Mouse (Mus musculus): ENCODE data around the gene Polk.

Gene Polk

DNA sequence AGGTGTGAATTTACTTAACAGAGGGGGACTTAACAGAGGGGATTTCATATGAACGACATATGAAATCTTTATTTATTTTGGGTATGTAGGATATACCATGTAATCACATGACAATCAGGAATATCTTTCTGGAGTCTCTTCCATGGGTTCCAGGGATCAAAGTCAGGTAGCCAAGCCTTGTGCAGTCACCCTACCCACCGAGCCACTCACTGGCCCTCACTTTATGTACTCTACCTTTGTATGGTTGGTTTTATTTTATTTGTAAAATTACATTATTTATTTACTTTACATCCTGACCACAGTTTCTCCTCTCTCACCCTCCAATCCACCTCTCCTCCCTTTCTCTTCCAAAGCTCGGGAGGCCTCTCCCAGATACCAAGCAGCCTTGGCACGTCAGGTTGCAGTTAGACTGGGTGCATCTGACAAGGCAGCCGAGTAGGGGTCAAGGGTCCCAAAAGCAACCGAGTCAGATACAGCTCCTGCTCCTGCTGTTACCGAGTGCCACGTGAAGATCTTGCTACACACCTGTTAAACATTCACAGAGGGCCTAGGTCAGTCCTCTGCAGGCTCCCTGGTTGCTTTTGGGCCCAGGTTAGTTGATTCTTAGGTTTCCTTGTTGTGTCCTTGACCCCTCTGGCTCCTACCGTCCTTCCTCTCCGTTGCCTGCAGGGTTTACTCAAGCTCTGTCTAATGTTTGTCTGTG is 28.1 kb upstream of the Polk start:
- H3K9me3 ChIP-seq (ENCODE audit: low read length) = no peaks in the 10 kb centered on the region
- no peak overlapping the region for H3K4me3 ChIP-seq (replicated peaks; ENCODE audit: low read length)
- H3K4me1 ChIP-seq (replicated peaks; ENCODE audit: low read depth, low read length) = peaks cover 7% of the 10 kb centered on the region
- TF ChIP-seq CTCF (conservative IDR thresholded peaks at IDR 0.05; ENCODE audit: low read length) = no peak
- TF ChIP-seq NANOG (IDR thresholded peaks at IDR 0.05; ENCODE audit: borderline replicate concordance, low read length) = no peak
- TF ChIP-seq POU5F1 (IDR thresholded peaks at IDR 0.05; ENCODE audit: borderline replicate concordance, low read length) = no peak
- H3K36me3 ChIP-seq (ENCODE audit: insufficient read depth, low read length) = peaks cover 11% of the 10 kb centered on the region
- H3K27me3 ChIP-seq (ENCODE audit: insufficient read depth, low read length) = no peaks in the 10 kb centered on the region

DNA sequence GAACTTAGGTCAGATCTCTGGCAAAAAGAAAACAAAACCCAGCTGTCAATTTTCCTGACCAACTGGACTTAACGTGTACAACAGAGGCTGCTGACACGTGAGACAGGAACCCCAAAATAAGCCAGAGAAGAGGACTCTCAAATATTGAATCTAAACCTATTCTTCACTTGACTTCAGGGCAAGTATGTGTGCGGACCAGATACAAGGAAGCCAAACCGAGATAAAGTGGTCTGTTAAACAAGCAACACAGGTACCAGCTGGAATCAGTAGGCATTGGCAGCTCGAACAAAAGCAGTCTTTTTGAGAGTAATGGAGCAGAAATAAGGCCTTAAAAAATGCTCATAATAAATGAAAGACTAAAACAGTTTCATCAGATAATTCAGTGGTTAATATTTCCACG is 25.6 kb upstream of the Polk start:
- no peak overlapping the region for H3K4me3 ChIP-seq (replicated peaks; ENCODE audit: low read length)
- TF ChIP-seq CTCF (conservative IDR thresholded peaks at IDR 0.05; ENCODE audit: low read length) (no peak), NANOG (IDR thresholded peaks at IDR 0.05; ENCODE audit: borderline replicate concordance, low read length) (no peak), POU5F1 (IDR thresholded peaks at IDR 0.05; ENCODE audit: borderline replicate concordance, low read length) (no peak)
- H3K27me3 ChIP-seq (ENCODE audit: insufficient read depth, low read length) = no peaks in the 10 kb centered on the region
- H3K9me3 ChIP-seq (ENCODE audit: low read length) = no peaks in the 10 kb centered on the region
- peaks cover 7% of the 10 kb centered on the region for H3K4me1 ChIP-seq (replicated peaks; ENCODE audit: low read depth, low read length)
- peaks cover 7% of the 10 kb centered on the region for H3K36me3 ChIP-seq (ENCODE audit: insufficient read depth, low read length)

GRCm38 (mm10) chr13:96555099-96555498 is 12.7 kb upstream of the Polk start:
- no peak for TF ChIP-seq NANOG (IDR thresholded peaks at IDR 0.05; ENCODE audit: borderline replicate concordance, low read length)
- H3K27me3 ChIP-seq (ENCODE audit: insufficient read depth, low read length) = no peaks in the 10 kb centered on the region

GRCm38 (mm10) chr13:96547941-96548340 is 5.6 kb upstream of the Polk start:
- H3K4me1 ChIP-seq (replicated peaks; ENCODE audit: low read depth, low read length) = peaks cover 12% of the 10 kb centered on the region
- H3K4me3 ChIP-seq (replicated peaks; ENCODE audit: low read length) = no peak overlapping the region
- no peaks in the 10 kb centered on the region for H3K9me3 ChIP-seq (ENCODE audit: low read length)
- TF ChIP-seq CTCF (conservative IDR thresholded peaks at IDR 0.05; ENCODE audit: low read length) (no peak), POU5F1 (IDR thresholded peaks at IDR 0.05; ENCODE audit: borderline replicate concordance, low read length) (no peak), NANOG (IDR thresholded peaks at IDR 0.05; ENCODE audit: borderline replicate concordance, low read length) (no peak)
- no peaks in the 10 kb centered on the region; the same call in 1 of the 2 replicates for H3K36me3 ChIP-seq (ENCODE audit: insufficient read depth, low read length)
- H3K27me3 ChIP-seq (ENCODE audit: insufficient read depth, low read length) = no peaks in the 10 kb centered on the region

More at GRCm38 (mm10) chr13:96555099-96555498, 12.7 kb upstream of the Polk start:
- Histone ChIP-seq H3K4me1 (replicated peaks; ENCODE audit: low read depth, low read length) (peaks cover 7% of the 10 kb centered on the region; the same call in 1 of the 2 replicates), H3K36me3 (ENCODE audit: insufficient read depth, low read length) (peaks cover 11% of the 10 kb centered on the region; the same call in 1 of the 2 replicates), H3K9me3 (ENCODE audit: low read length) (no peaks in the 10 kb centered on the region), H3K4me3 (replicated peaks; ENCODE audit: low read length) (no peak overlapping the region)

DNA sequence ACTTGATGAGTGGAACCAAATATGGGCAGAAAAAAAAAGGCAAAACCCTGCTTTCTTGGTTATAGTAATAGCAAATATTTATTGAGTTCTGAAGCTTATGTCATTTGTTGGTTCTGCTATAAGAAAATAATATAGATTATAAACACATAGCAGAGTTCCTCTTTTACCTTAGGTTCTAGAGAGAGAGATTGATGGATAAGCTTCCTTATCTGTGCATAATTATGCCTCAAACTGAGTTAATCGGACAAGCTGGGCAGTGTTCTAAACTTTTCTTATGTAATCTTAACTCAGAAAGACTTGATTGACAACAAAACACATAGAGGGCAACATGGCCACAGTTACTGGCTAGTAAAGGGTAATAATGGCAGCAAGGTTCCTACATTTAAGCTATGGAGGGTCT is 4.9 kb upstream of the Polk start:
- Histone ChIP-seq H3K9me3 (ENCODE audit: low read length) (no peaks in the 10 kb centered on the region), H3K4me3 (replicated peaks; ENCODE audit: low read length) (no peak overlapping the region), H3K27me3 (ENCODE audit: insufficient read depth, low read length) (no peaks in the 10 kb centered on the region), H3K36me3 (ENCODE audit: insufficient read depth, low read length) (no peaks in the 10 kb centered on the region; the same call in 1 of the 2 replicates), H3K4me1 (replicated peaks; ENCODE audit: low read depth, low read length) (peaks cover 12% of the 10 kb centered on the region)
- no peak for TF ChIP-seq NANOG (IDR thresholded peaks at IDR 0.05; ENCODE audit: borderline replicate concordance, low read length)
- no peak for TF ChIP-seq POU5F1 (IDR thresholded peaks at IDR 0.05; ENCODE audit: borderline replicate concordance, low read length)
- TF ChIP-seq CTCF (conservative IDR thresholded peaks at IDR 0.05; ENCODE audit: low read length) = no peak

GRCm38 (mm10) chr13:96544506-96544905 is 2.1 kb upstream of the Polk start:
- Histone ChIP-seq H3K27me3 (ENCODE audit: insufficient read depth, low read length) (no peaks in the 10 kb centered on the region), H3K36me3 (ENCODE audit: insufficient read depth, low read length) (no peaks in the 10 kb centered on the region), H3K4me1 (replicated peaks; ENCODE audit: low read depth, low read length) (peaks cover 21% of the 10 kb centered on the region), H3K4me3 (replicated peaks; ENCODE audit: low read length) (no peak overlapping the region), H3K9me3 (ENCODE audit: low read length) (no peaks in the 10 kb centered on the region)
- TF ChIP-seq POU5F1 (IDR thresholded peaks at IDR 0.05; ENCODE audit: borderline replicate concordance, low read length) = no peak
- TF ChIP-seq CTCF (conservative IDR thresholded peaks at IDR 0.05; ENCODE audit: low read length) = peak; percentile 29; the same call in 1 of the 2 replicates

- H3K9me3 ChIP-seq (ENCODE audit: low read length) = no peaks in the 10 kb centered on the region
- H3K27me3 ChIP-seq (ENCODE audit: insufficient read depth, low read length) = no peaks in the 10 kb centered on the region
- TF ChIP-seq POU5F1 (IDR thresholded peaks at IDR 0.05; ENCODE audit: borderline replicate concordance, low read length) (no peak), NANOG (IDR thresholded peaks at IDR 0.05; ENCODE audit: borderline replicate concordance, low read length) (no peak), CTCF (conservative IDR thresholded peaks at IDR 0.05; ENCODE audit: low read length) (no peak)
- peaks cover 21% of the 10 kb centered on the region for H3K4me1 ChIP-seq (replicated peaks; ENCODE audit: low read depth, low read length)
- no peaks in the 10 kb centered on the region for H3K36me3 ChIP-seq (ENCODE audit: insufficient read depth, low read length)
- H3K4me3 ChIP-seq (replicated peaks; ENCODE audit: low read length) = peak overlapping the region; percentile 99
These were observed 817 bp upstream of the Polk start for GRCm38 (mm10) chr13:96542901-96543891.

DNA sequence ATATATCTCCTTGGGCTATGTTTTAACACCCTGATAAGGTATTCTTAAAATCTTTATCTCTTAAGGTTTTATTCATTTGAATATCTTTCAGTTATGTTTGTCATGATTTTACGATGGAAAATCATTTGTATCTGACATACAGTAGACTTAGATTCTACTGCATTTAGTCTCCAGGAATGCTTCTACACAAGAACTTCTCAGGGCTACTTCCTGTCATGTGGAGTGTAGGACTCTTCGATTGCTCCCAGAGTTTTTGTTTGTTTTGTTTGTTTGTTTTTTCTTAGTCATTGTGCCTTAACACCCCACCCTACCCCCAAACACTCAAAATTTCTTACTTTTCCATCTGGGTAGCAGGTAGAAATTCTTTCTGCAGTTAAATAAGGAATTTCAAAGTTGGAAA is 998 bp downstream of the Polk start:
- H3K9me3 ChIP-seq (ENCODE audit: low read length) = no peaks in the 10 kb centered on the region
- H3K27me3 ChIP-seq (ENCODE audit: insufficient read depth, low read length) = no peaks in the 10 kb centered on the region
- no peak for TF ChIP-seq POU5F1 (IDR thresholded peaks at IDR 0.05; ENCODE audit: borderline replicate concordance, low read length)
- H3K4me3 ChIP-seq (replicated peaks; ENCODE audit: low read length) = peak overlapping the region; percentile 99
- H3K36me3 ChIP-seq (ENCODE audit: insufficient read depth, low read length) = no peaks in the 10 kb centered on the region
- H3K4me1 ChIP-seq (replicated peaks; ENCODE audit: low read depth, low read length) = peaks cover 17% of the 10 kb centered on the region

Measured in E14TG2a.4 (cell line).